Mouse (Mus musculus): ENCODE data around the gene 9630041A04Rik. TPM values are rescaled to one million over a fixed set of nuclear protein-coding genes. Genes with fewer than 3 reads are reported as not detected.

Gene 9630041A04Rik
- polyA plus RNA-seq, 1 experiment from 2014 or later, result not detected

DNA sequence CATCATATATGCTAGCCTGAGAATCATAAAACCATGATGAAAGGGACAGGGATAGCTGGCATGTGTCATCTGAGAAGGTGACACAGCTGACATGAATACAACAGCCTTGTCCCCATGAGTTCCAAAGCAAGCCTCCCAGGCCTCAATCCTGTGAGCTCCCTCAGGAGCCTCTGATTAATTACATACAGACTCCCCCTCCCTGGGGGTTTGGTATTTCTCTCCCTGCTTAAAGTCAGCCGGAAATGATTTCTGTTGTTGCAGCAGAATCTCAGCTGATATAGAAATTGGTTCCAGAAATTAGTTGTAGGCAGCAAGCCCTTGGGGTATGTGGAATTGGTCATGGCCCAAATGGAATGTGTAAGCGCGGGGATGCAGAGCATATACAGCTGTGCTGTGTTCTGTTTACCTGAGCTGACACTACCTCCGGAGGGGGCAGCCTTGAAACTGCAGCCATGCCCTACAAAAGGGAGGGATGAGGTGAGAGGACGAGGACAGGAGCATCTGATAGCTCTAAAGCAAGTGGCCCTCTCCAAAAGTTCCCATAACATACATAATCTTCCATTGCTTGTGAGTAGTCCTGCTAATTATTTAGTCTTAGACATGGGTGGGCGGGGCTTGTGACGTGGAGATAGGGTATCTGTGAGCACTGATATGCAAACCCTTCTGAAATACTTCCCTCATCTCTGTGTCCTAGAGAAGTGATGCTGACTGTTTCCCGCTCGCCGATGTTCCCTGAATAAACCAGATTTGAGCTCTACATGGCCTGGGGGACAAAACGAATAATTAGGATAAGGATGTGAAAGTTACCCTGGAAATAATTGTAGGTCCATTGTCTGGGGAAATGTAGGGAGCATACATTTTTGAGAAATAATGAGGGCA lies 15.7 kb downstream of the 9630041A04Rik start:
- H3K36me3 ChIP-seq, result no peaks in the 10 kb centered on the region
- no peak overlapping the region for H3K9ac ChIP-seq
- WGBS, result 63% methylated on average over 11 of the region's 11 CpGs
- no peak overlapping the region for H3K27ac ChIP-seq
- no peak overlapping the region for H3K4me2 ChIP-seq
- H3K9me3 ChIP-seq, result no peaks in the 10 kb centered on the region
- no peaks in the 10 kb centered on the region for H3K4me1 ChIP-seq
- no peak for ATAC-seq (ENCODE audit: insufficient read depth, low FRiP score, low read depth)
- no peaks in the 10 kb centered on the region for H3K27me3 ChIP-seq (replicated peaks)
- no peak overlapping the region for H3K4me3 ChIP-seq (replicated peaks)

DNA sequence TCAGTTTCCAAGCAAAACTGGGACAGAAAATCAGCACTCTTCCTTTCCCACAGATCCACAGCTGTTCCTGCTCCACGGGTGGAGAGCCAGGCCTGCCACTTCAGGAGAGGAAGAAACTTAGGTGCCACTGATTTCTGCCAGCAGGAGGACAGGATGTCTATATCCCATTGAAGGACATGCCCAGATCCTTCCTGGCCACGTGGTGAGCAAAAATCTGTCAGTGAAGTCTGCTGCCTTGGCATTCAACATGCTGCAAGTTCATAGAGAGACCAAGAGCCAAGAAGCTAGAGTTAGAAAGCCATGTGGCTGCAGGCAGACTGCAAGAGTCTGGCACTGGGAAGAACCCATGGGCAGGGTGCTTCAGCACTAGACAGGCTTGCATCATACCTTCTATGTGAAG lies 21.7 kb downstream of the 9630041A04Rik start:
- no peaks in the 10 kb centered on the region for H3K27me3 ChIP-seq (replicated peaks)
- WGBS, result 43% methylated on average over 2 of the region's 2 CpGs
- no peak overlapping the region for H3K27ac ChIP-seq
- no peaks in the 10 kb centered on the region for H3K9me3 ChIP-seq
- H3K4me2 ChIP-seq, result no peak overlapping the region
- no peaks in the 10 kb centered on the region for H3K36me3 ChIP-seq
- no peaks in the 10 kb centered on the region for H3K4me1 ChIP-seq
- no peak for ATAC-seq (ENCODE audit: insufficient read depth, low FRiP score, low read depth)
- no peak overlapping the region for H3K4me3 ChIP-seq (replicated peaks)
- H3K9ac ChIP-seq, result no peak overlapping the region

DNA sequence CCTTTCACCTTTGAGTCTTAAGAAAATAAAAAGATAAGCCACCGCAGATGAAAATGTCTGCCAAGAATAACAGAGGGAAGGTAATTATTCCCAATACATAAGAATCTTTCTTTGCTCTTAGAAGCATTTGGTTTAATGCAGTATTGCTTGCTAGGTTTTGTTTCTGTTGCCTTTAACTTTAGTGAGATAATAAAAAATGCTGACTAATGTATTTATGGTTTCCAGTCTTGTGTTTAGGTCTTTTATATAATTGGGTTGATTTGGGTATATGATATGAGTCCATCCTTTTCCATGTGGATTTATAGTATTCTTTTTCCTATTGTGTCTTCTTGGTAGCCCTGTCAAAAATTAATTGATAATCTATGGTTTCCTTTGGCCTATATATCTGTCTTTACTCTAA lies 36.2 kb downstream of the 9630041A04Rik start:
- H3K4me1 ChIP-seq, result no peaks in the 10 kb centered on the region
- H3K4me3 ChIP-seq (replicated peaks), result no peak overlapping the region
- H3K27me3 ChIP-seq (replicated peaks), result no peaks in the 10 kb centered on the region
- no peak overlapping the region for H3K9ac ChIP-seq
- H3K27ac ChIP-seq, result no peak overlapping the region
- H3K9me3 ChIP-seq, result no peaks in the 10 kb centered on the region
- H3K4me2 ChIP-seq, result no peak overlapping the region
- no peak for ATAC-seq (ENCODE audit: insufficient read depth, low FRiP score, low read depth)
- H3K36me3 ChIP-seq, result no peaks in the 10 kb centered on the region
- WGBS, result 78% methylated on average over 1 of the region's 1 CpGs

DNA sequence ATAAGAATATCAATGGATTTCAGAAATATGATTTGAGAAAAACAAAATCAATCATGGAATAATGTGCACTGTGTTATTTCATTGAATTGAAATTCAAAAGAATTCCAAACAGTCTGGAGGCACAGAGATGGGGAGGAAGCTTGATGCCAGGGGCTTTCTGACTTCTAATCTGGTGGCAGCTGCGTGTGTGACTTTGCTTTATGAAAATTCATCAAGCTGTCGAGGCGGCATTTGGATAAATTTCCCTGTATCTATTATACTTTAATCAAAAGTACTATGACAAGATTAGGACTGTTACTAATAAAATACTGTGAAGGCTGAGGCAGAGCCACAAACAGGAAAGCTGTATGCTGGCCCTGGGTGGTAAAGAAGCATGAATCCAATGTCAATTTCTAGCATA lies 41.8 kb downstream of the 9630041A04Rik start:
- H3K36me3 ChIP-seq, result no peaks in the 10 kb centered on the region
- H3K4me2 ChIP-seq, result no peak overlapping the region
- no peak overlapping the region for H3K4me3 ChIP-seq (replicated peaks)
- ATAC-seq (ENCODE audit: insufficient read depth, low FRiP score, low read depth), result no peak
- WGBS, result 83% methylated on average over 3 of the region's 3 CpGs
- H3K9me3 ChIP-seq, result no peaks in the 10 kb centered on the region
- H3K9ac ChIP-seq, result no peak overlapping the region
- H3K27ac ChIP-seq, result no peak overlapping the region
- H3K27me3 ChIP-seq (replicated peaks), result no peaks in the 10 kb centered on the region
- no peaks in the 10 kb centered on the region for H3K4me1 ChIP-seq

DNA sequence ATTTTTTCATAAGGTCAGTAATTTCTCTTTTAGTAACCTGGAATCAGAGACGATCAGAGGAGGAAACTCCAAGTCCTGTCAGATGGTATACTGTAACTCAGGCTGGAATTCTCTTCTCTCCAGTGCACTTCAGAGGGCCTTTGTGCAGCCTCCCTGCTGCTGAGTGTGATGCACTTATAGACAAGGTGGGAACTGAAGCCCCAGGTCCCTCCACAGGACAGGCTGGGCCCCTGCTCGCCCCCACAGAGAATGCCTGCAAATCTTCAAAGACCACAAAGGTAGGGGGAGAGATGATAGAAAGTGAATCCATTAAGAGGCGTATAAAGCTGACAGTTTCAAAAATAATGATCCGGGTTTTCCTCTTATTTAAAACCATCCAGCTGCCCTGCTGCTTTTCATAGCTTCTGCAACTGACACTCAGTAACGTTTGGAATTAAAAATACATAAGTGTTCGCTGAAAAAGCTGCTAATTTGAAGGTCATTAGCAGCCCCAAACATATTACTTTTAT lies 46.2 kb downstream of the 9630041A04Rik start:
- Histone ChIP-seq H3K4me3 (replicated peaks) (no peak overlapping the region), H3K4me2 (no peak overlapping the region), H3K27ac (no peak overlapping the region), H3K4me1 (no peaks in the 10 kb centered on the region; the same call in 1 of the 2 replicates), H3K36me3 (no peaks in the 10 kb centered on the region), H3K9ac (no peak overlapping the region), H3K9me3 (no peaks in the 10 kb centered on the region), H3K27me3 (replicated peaks) (no peaks in the 10 kb centered on the region)
- 45% methylated on average over 6 of the region's 6 CpGs for WGBS
- ATAC-seq (ENCODE audit: insufficient read depth, low FRiP score, low read depth), result no peak

DNA sequence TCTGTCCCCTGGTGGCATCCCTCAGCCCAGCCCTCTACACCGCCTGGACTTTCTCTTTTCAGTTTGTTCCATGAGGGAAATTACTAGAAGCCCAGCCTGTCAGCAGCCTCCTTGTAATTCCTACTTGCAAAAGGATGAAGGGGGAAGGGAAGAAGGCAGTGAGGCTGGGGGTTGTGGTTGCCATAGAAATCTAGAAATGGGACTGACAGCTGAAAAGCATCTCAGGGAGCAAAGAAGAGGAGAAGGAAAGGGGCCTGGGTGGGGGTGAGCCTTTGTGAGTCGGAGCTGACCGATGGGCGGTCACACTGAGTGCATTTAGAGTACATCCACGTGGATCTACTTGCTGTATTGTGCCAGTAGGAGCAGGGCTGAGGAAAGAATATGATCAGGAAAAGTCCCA lies 47.2 kb downstream of the 9630041A04Rik start:
- no peak for ATAC-seq (ENCODE audit: insufficient read depth, low FRiP score, low read depth)

DNA sequence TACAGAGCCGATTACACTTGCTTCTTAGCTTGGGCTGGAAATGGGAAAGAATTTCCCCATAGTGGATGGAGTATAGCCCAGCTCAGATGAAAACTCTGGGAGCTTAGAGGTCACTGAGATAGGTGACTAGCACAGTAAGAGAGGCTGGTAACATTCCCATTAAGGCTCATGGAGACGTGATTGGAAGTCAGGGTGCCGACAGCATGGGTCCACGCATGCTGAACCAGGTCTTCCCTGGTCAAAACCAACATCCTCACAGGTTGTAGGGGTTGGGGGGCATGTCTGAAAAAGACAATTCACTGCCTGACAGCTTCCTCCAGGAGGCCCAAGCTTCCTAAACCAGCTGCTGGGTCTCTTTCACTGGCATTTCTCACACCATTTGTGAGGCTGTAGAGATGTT lies 47.9 kb downstream of the 9630041A04Rik start:
- Histone ChIP-seq H3K4me2 (no peak overlapping the region), H3K27ac (no peak overlapping the region), H3K4me3 (replicated peaks) (no peak overlapping the region), H3K9me3 (no peaks in the 10 kb centered on the region), H3K4me1 (no peaks in the 10 kb centered on the region; the same call in 1 of the 2 replicates), H3K27me3 (replicated peaks) (no peaks in the 10 kb centered on the region), H3K9ac (no peak overlapping the region), H3K36me3 (no peaks in the 10 kb centered on the region)
- no peak for ATAC-seq (ENCODE audit: insufficient read depth, low FRiP score, low read depth)
- 75% methylated on average over 4 of the region's 4 CpGs for WGBS

More for the DNA sequence above, 47.2 kb downstream of the 9630041A04Rik start:
- Histone ChIP-seq H3K4me3 (replicated peaks) (no peak overlapping the region), H3K27me3 (replicated peaks) (no peaks in the 10 kb centered on the region), H3K4me2 (no peak overlapping the region), H3K36me3 (no peaks in the 10 kb centered on the region), H3K4me1 (no peaks in the 10 kb centered on the region; the same call in 1 of the 2 replicates), H3K27ac (no peak overlapping the region), H3K9me3 (no peaks in the 10 kb centered on the region), H3K9ac (no peak overlapping the region)
- 51% methylated on average over 5 of the region's 5 CpGs for whole genome bisulfite sequencing

DNA sequence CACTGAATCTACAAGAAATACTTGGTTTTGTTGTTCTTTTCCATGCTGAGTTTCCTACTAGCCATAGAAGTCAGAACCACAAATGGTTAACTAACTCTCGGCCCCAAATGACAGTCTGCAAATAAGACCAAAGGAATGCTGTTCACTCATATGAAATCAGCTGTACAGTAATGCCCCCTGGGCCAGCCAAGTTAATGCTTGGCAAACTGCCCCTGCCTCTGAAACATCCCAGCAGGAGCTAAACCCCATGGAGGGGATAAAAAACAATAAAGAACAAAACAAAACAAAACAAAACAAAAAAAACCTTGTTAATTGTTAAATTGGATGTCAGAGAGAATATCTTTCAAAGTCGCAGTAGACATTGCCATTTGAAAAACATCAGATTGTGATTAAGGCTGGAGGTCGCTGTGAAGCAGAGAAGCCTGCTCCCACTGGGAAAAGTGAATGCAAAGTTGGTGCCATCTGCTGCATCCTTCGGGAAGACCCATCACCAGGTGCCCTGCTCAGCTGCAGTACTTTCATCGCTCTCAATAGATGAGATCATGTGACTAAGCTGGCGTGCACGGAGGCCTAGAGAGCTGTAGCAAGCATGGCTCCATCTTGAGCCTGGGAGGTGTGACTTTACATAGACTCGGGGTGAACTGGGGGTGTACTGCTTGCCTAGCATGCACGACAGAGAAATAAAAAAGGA lies 49.7 kb downstream of the 9630041A04Rik start:
- no peak for ATAC-seq (ENCODE audit: insufficient read depth, low FRiP score, low read depth)
- H3K4me1 ChIP-seq, result no peaks in the 10 kb centered on the region; the same call in 1 of the 2 replicates
- WGBS, result 58% methylated on average over 9 of the region's 9 CpGs
- H3K4me2 ChIP-seq, result no peak overlapping the region
- H3K9me3 ChIP-seq, result no peaks in the 10 kb centered on the region
- no peaks in the 10 kb centered on the region for H3K27me3 ChIP-seq (replicated peaks)
- no peaks in the 10 kb centered on the region for H3K36me3 ChIP-seq
- no peak overlapping the region for H3K4me3 ChIP-seq (replicated peaks)
- no peak overlapping the region for H3K27ac ChIP-seq
- no peak overlapping the region for H3K9ac ChIP-seq

DNA sequence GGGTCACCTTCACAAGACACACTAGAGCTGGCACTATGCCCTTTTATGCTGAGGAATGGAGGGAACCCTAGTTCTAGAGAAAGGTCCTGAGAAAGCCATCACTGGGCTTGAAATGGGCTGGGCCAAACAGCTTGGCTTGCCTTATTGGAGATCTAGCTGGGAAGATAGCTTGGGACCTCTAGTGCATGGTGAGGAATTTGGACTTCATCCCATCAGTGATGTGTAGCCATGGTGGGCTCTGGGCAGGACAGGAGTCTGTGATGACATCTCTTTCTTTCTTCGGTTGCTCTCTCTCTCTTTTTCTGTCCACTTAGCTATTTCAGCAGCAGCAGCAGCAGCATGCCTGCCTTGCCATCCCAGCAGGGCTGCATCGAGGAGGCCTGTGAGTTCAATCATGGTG lies 53.4 kb downstream of the 9630041A04Rik start:
- Histone ChIP-seq H3K27me3 (replicated peaks) (no peaks in the 10 kb centered on the region), H3K36me3 (no peaks in the 10 kb centered on the region), H3K4me3 (replicated peaks) (no peak overlapping the region), H3K9ac (no peak overlapping the region), H3K27ac (no peak overlapping the region), H3K9me3 (no peaks in the 10 kb centered on the region), H3K4me2 (no peak overlapping the region), H3K4me1 (no peaks in the 10 kb centered on the region; the same call in 1 of the 2 replicates)
- no peak for ATAC-seq (ENCODE audit: insufficient read depth, low FRiP score, low read depth)
- WGBS, result 81% methylated on average over 2 of the region's 2 CpGs

DNA sequence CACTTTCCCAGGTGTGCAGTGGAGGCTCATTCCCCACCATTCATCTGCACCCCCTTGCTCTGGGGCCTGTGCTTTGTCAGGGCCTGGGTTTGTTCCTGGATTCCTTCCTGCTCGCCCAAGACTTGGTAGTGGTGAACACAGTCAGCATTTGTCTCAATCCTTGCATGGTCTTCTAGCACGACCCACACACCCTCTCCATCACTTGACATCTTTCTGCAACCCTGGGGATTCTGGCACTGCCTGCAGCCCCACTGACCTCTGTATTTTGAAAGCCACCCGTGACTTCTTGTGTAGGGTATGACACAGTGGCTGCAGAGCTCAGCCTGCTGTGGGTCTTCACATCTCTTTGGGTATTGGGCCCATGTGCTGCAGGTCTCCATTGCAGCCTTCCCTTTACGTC lies 57.1 kb downstream of the 9630041A04Rik start:
- no peaks in the 10 kb centered on the region for H3K4me1 ChIP-seq

DNA sequence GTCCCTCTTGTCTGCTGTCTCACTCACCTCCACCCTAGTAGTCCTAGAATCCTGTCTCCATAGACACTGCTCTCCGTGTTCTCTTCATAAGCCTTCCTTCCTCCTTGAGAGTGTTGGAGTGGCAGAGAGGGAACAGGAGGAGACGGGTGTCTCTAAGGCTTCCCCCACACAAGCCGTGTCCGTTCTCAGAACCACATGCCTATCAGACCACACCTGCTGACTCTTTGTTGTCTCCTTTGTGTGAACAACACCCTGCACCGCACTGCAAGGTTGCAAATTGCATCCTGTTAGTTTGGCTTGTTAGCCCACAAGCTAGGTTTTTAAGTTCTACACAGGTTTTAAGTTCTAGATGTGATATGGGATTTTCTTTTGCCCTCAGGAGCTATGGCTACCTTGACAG lies 57.7 kb downstream of the 9630041A04Rik start:
- Histone ChIP-seq H3K27ac (no peak overlapping the region), H3K9ac (no peak overlapping the region), H3K4me2 (no peak overlapping the region), H3K4me1 (no peaks in the 10 kb centered on the region), H3K27me3 (replicated peaks) (no peaks in the 10 kb centered on the region), H3K36me3 (no peaks in the 10 kb centered on the region), H3K4me3 (replicated peaks) (no peak overlapping the region), H3K9me3 (no peaks in the 10 kb centered on the region)
- no peak for ATAC-seq (ENCODE audit: insufficient read depth, low FRiP score, low read depth)
- 83% methylated on average over 5 of the region's 5 CpGs for WGBS

More for the DNA sequence above, 57.1 kb downstream of the 9630041A04Rik start:
- Histone ChIP-seq H3K27me3 (replicated peaks) (no peaks in the 10 kb centered on the region), H3K4me2 (no peak overlapping the region), H3K27ac (no peak overlapping the region), H3K9ac (no peak overlapping the region), H3K9me3 (no peaks in the 10 kb centered on the region), H3K36me3 (no peaks in the 10 kb centered on the region), H3K4me3 (replicated peaks) (no peak overlapping the region)
- ATAC-seq (ENCODE audit: insufficient read depth, low FRiP score, low read depth), result no peak
- WGBS, result 68% methylated on average over 4 of the region's 4 CpGs

DNA sequence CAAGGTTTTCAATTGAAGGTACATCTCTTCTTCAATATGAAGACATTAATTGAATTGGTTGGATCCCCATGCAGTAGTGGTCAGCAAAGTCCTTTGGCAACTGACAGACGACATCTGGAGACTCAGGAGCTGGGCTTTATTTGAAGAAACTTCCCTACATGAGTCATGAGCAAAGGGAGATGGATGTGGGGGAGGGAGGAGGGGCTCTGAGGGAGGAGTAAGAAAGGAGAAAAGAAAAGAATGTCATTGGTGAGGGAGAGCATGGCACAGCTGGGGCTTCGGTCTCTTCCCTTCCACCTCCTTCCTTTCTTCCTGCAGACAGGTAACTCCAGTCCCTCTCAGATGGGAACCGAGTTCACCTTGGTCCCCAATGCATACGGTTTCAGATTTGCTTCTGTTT lies 61.2 kb downstream of the 9630041A04Rik start:
- WGBS, result 63% methylated on average over 4 of the region's 4 CpGs
- Histone ChIP-seq H3K27me3 (replicated peaks) (no peaks in the 10 kb centered on the region), H3K9ac (no peak overlapping the region), H3K4me1 (no peaks in the 10 kb centered on the region), H3K27ac (no peak overlapping the region), H3K9me3 (no peaks in the 10 kb centered on the region), H3K36me3 (no peaks in the 10 kb centered on the region), H3K4me2 (no peak overlapping the region), H3K4me3 (replicated peaks) (no peak overlapping the region)
- no peak for ATAC-seq (ENCODE audit: insufficient read depth, low FRiP score, low read depth)
